Mouse (Mus musculus) liver, embryonic 16.5 days (tissue): ENCODE measurements at regions not wholly inside any gene's neighbourhood (a gene's known extent, or its start where the extent isn't known, plus 50 kb on each side); places are given as distances from the start of the nearest gene placed in this dataset.

Experiments used
- ATAC-seq: fragments of 200-750 bp; cut with Nextera tagmentation; 2 replicates; pipeline ENCODE4 v1.8.0; 2017; ENCODE audit warnings: low read depth, mild to moderate bottlenecking, moderate number of reproducible peaks, moderate library complexity
- H3K27ac ChIP-seq: fragments of 300-500 bp; sonication (generic); 2 replicates; pipeline ENCODE4 v1.5.1; 2014; ENCODE audit warnings: mild to moderate bottlenecking, low read length
- H3K27me3 ChIP-seq: fragments of 300-500 bp; sonication (generic); 2 replicates; pipeline ENCODE4 v1.6.1; 2014; ENCODE audit warnings: low read depth, low read length, mixed read lengths; ENCODE audit not compliant: control insufficient read depth, insufficient read depth
- H3K36me3 ChIP-seq: fragments of 300-500 bp; sonication (generic); 2 replicates; pipeline ENCODE4 v1.6.1; 2014; ENCODE audit warnings: mild to moderate bottlenecking; ENCODE audit not compliant: control insufficient read depth, insufficient read depth
- H3K4me1 ChIP-seq: fragments of 300-500 bp; sonication (generic); 2 replicates; pipeline ENCODE4 v1.6.1; 2014; ENCODE audit warnings: low read depth, low read length, mixed read lengths; ENCODE audit not compliant: control insufficient read depth
- H3K4me2 ChIP-seq: fragments of 300-500 bp; sonication (generic); 2 replicates; pipeline ENCODE4 v1.6.1; 2014; ENCODE audit warnings: low read depth, low read length, mixed read lengths
- H3K4me3 ChIP-seq: fragments of 300-500 bp; sonication (generic); 2 replicates; pipeline ENCODE4 v1.5.1; 2014; ENCODE audit warnings: low read depth, mild to moderate bottlenecking, low read length
- H3K9ac ChIP-seq: fragments of 300-500 bp; sonication (generic); 2 replicates; pipeline ENCODE4 v1.6.1; 2014; ENCODE audit warnings: low read depth, low read length
- H3K9me3 ChIP-seq: fragments of 300-500 bp; sonication (generic); replicated peaks from 2 replicates; pipeline ENCODE4 v1.6.1; 2016; ENCODE audit warnings: low read length; ENCODE audit not compliant: control insufficient read depth
- WGBS: fragments of 180-500 bp; shearing (Covaris S2); extraction: QIAGEN DNeasy Blood & Tissue Kit; methylation state at CpG from one replicate; pipeline ENCODE4 v1.1.7; 2014; ENCODE audit not compliant: insufficient replicate concordance; 5-methylcytosine and 5-hydroxymethylcytosine counted together

DNA sequence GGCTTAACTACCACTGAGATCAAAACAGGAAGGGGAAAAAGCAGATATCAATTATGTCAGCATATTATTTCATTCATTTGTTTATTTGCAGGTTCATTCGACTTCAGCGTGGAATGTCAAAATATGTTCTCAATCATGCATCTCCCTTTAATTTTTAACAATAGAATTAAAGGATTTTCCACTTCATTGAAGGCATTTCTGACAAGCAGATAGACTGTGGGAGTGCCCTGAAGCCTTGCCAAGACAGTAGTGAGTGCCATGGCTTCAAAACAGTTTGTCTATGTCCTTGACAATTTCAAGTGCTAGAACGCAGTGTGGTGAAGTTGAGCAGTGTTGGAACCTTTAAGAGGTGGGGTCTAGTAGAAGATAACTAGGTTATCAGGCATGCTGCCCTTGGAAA, 412.4 kb upstream of the 4930412O13Rik start:
- no peak for ATAC-seq
- Histone ChIP-seq H3K9me3 (no peaks in the 10 kb centered on the region), H3K27me3 (no peaks in the 10 kb centered on the region), H3K4me3 (no peak overlapping the region), H3K4me2 (no peak overlapping the region), H3K4me1 (no peaks in the 10 kb centered on the region), H3K9ac (no peak overlapping the region), H3K27ac (no peak overlapping the region), H3K36me3 (no peaks in the 10 kb centered on the region)
- WGBS: 53% methylated on average over 3 of the region's 3 CpGs

DNA sequence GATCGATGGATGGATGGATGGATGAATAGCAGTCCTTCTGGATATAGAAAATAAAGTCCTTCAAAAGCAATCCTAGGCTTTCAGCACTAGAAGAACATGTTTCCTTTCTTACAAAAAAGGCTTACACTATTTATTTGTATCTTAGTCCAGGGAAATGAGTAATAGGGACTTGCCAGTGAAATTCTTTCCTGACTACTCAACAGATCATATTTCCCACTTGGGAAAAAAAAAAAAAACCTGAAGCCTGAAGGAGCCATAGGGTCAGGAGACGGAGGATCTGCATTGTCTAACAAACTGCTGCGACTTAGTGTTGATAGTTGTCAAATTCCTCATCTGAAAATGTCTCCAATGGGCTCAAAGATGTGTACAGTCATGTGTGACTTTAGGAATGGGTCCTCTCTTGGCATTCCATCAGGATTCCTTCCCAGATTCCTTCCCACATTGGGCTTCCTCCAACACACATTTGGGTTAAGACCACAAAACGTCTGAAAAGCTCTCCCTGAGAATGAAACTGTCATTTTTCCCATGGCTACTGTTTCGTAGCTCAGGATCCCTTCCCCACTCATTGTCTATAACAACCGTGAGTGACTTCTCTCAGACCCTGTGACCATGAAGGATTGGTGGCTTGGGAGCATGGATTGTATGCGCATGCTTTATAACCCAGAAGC, 399.2 kb upstream of the 4930412O13Rik start:
- H3K27me3 ChIP-seq: no peaks in the 10 kb centered on the region
- H3K4me1 ChIP-seq: no peaks in the 10 kb centered on the region
- H3K9me3 ChIP-seq: no peaks in the 10 kb centered on the region
- H3K4me3 ChIP-seq: no peak overlapping the region
- no peaks in the 10 kb centered on the region for H3K36me3 ChIP-seq
- no peak for ATAC-seq
- H3K4me2 ChIP-seq: no peak overlapping the region
- H3K27ac ChIP-seq: no peak overlapping the region
- H3K9ac ChIP-seq: no peak overlapping the region
- 50% methylated on average over 7 of the region's 7 CpGs for WGBS

DNA sequence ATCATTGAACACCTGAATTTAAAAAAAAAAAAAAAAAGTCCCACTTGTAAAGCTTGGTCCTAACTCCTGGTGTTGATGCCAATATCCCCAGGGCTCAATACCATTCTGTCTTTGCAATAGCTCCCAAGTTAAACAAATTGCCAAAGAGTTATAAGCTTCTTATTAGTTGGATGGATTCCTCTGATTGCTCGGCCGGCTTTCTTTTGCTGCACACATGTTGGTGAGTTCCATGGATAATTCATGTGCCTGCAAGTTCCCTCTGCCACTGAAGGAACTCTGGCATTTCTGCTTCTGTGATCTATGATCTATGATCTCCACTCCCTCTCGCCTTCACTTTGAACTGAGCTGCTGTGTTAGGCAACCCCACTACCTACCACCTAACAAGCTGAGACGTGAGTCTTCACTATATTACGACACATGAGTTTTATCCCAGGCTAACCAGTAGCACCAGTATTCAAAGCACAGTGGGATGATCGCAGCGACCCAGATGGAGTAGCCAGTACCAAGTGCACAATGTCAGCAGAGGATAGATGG, 393.6 kb upstream of the 4930412O13Rik start:
- H3K27ac ChIP-seq: no peak overlapping the region
- no peaks in the 10 kb centered on the region for H3K36me3 ChIP-seq
- H3K4me2 ChIP-seq: no peak overlapping the region
- H3K27me3 ChIP-seq: no peaks in the 10 kb centered on the region
- no peak for ATAC-seq
- H3K9ac ChIP-seq: no peak overlapping the region
- WGBS: 60% methylated on average over 7 of the region's 7 CpGs
- no peak overlapping the region for H3K4me3 ChIP-seq
- H3K4me1 ChIP-seq: no peaks in the 10 kb centered on the region
- H3K9me3 ChIP-seq: no peaks in the 10 kb centered on the region

DNA sequence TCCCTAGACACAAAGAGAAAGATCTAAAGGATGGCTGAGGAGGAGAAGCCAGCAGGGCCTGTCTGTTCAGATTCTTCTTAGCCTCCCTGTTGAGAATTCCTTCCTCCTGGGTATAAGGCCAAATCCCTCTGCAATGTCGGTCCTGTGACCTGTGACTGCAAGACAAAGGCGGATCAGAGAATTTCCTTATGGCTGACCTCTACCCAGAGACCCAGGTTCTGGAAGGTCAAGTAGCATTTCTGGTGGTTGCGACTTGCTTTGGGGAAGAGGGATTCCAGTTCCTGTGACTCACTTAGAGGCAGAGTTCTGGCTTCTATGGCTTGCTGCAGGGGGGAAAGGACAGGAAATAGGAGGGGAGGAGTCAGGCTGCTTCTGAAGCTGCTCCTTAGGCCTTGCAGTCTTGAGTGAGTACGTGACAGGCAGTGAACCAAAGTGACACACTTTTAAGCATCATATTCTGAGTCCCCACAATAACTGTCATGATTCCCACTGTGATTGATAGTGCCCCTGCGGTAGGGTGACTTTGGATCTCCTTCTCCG, 387.4 kb upstream of the 4930412O13Rik start:
- ATAC-seq: no peak; the same call in 1 of the 2 replicates
- no peaks in the 10 kb centered on the region for H3K27me3 ChIP-seq
- H3K9me3 ChIP-seq: no peaks in the 10 kb centered on the region
- no peak overlapping the region for H3K9ac ChIP-seq
- H3K27ac ChIP-seq: no peak overlapping the region
- H3K4me2 ChIP-seq: no peak overlapping the region
- no peaks in the 10 kb centered on the region for H3K4me1 ChIP-seq
- no peak overlapping the region for H3K4me3 ChIP-seq
- 40% methylated on average over 6 of the region's 6 CpGs for WGBS
- H3K36me3 ChIP-seq: no peaks in the 10 kb centered on the region

DNA sequence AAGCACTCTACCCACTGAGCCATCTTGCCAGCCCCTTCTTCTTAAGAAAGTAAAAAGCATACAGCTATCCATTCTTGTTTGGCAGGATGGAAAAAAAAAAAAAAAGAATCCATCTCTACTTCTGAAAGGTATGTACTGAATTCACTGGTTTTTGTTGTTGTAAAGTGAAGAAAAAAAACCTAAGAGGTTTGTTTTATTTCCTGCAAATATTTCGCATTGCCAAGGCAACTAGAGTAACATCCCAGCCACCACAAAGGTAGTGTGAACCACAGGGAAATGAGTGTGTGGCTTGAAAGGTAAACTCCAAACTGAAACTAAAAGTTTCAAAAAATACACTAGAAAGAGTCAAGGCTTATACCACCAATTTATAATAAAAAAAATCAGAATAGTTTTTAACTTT, 361.0 kb upstream of the 4930412O13Rik start:
- no peak for ATAC-seq
- Histone ChIP-seq H3K36me3 (no peaks in the 10 kb centered on the region), H3K9ac (no peak overlapping the region), H3K4me3 (no peak overlapping the region), H3K4me1 (no peaks in the 10 kb centered on the region), H3K4me2 (no peak overlapping the region), H3K27ac (no peak overlapping the region), H3K27me3 (no peaks in the 10 kb centered on the region), H3K9me3 (no peaks in the 10 kb centered on the region)
- 51% methylated on average over 1 of the region's 1 CpGs for WGBS

DNA sequence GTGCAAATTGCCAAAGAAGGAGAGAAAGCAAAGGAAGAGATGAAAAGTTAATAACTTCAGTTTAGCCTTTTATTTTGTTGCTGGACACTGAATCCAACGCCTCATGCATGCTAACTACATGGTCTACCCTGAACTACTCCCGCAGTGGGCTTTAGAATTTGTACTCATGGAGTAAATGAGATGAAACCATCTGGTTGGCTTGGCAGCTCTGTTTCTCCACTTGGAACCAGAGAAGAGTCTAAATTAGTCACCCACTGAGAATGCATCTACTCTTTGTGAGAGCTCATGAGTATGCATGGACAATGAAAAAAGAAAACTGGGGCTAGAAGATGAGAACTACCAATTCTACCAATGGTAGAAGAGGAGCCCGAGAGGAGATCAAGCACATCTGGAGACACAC, 355.1 kb upstream of the 4930412O13Rik start:
- no peak overlapping the region for H3K9ac ChIP-seq
- no peak overlapping the region for H3K4me3 ChIP-seq
- ATAC-seq: no peak
- no peaks in the 10 kb centered on the region for H3K36me3 ChIP-seq
- no peak overlapping the region for H3K27ac ChIP-seq
- H3K9me3 ChIP-seq: no peaks in the 10 kb centered on the region
- no peak overlapping the region for H3K4me2 ChIP-seq
- 61% methylated on average over 3 of the region's 3 CpGs for WGBS
- no peaks in the 10 kb centered on the region for H3K4me1 ChIP-seq
- no peaks in the 10 kb centered on the region for H3K27me3 ChIP-seq

DNA sequence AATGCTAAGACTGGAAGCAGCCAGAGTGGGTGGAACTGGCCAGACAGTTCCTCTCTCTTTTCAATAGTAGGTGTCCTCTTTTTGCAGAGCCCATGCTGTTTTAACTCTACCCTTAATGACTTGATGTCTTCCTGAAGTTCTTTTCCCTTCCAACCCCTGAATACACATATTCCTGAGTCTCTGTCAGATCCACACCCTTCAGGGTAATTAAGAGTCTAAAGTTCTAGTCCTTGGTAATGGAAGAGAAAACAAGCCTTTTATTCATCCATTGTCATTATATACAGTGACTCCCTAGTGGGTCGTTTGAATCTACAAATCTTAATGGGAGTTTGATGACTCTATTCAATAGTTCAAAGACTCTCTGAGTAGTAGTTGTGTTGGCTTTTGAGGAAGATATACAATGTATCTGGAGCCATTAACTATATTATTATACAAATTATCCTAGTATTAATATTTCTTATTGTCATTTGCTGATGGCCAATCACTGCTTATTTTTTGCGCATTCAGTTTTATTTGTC, 345.9 kb upstream of the 4930412O13Rik start:
- WGBS: 77% methylated on average over 2 of the region's 2 CpGs
- Histone ChIP-seq H3K4me1 (no peaks in the 10 kb centered on the region), H3K27me3 (no peaks in the 10 kb centered on the region), H3K36me3 (no peaks in the 10 kb centered on the region), H3K4me3 (no peak overlapping the region), H3K9me3 (no peaks in the 10 kb centered on the region), H3K9ac (no peak overlapping the region), H3K4me2 (no peak overlapping the region), H3K27ac (no peak overlapping the region)
- ATAC-seq: no peak

DNA sequence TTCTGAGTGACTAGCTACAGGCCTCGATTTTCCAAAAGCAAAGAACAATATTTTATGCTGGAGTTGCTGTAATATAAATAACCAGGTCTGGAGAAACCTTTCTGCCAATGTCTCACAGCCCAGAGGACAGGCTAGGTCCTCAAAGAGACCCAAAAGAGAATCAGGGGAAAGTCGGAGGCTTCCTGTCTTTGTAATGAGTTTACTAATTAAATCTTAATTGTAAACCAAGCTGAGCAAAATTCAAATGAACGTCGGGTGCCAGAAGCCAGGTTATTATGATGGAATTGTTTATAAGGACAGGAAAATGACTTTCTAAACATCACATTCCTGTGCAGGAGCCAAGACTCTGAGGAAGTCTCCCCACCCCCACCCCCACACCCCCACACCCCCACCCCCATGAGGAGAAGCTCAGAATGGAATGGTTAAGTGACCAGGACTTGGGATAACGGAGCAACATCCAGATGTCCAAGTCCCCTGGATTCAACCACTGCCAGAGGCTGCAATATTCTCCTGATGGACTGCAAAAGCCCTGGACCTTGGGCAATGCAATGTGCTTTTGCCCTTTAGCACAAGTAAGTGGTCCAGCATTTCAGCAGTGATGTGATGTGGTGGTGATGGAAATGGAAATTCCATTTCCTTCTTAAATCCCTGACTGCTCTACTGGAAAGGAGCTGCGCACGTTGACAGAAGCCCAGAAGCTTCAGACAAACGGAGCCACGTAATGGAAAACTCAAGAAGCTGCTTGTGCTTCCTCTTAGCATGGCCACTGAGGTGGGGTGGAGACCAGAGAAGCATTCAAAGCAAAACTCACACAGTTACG, 333.1 kb upstream of the 4930412O13Rik start:
- 61% methylated on average over 10 of the region's 10 CpGs for WGBS
- no peak for ATAC-seq

DNA sequence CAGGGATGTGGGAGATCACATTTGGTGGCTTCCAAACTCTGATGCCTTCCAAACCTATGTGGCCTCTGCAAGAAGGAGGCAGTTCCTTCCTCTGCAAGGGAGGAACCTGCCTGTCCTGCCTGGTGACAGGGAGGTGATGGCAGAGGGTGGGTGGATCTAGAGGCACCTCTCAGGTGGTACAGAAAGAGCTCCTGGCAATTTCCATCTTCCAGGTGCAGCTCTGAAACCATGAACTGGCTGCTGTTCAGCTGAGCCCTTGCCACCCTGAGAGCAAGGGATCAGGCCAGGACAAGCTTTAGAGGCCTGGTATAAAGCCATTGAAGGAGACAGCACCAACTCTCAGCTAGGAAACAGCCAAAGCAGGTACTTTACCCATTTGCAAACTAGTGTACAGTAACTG, 327.7 kb upstream of the 4930412O13Rik start:
- Histone ChIP-seq H3K4me1 (no peaks in the 10 kb centered on the region), H3K36me3 (no peaks in the 10 kb centered on the region), H3K27me3 (no peaks in the 10 kb centered on the region), H3K9me3 (no peaks in the 10 kb centered on the region), H3K27ac (no peak overlapping the region), H3K9ac (no peak overlapping the region), H3K4me3 (no peak overlapping the region), H3K4me2 (no peak overlapping the region)
- no peak for ATAC-seq

More for the DNA sequence above, 333.1 kb upstream of the 4930412O13Rik start:
- Histone ChIP-seq H3K4me1 (no peaks in the 10 kb centered on the region), H3K27ac (no peak overlapping the region), H3K4me3 (no peak overlapping the region), H3K4me2 (no peak overlapping the region), H3K9me3 (no peaks in the 10 kb centered on the region), H3K9ac (no peak overlapping the region), H3K27me3 (no peaks in the 10 kb centered on the region), H3K36me3 (no peaks in the 10 kb centered on the region)
